Mouse (Mus musculus) c-Kit-positive CD71-positive TER-119-negative erythroid progenitor cells, embryonic 14.5 days (primary cell): ENCODE measurements at regions not wholly inside any gene's neighbourhood (a gene's known extent, or its start where the extent isn't known, plus 50 kb on each side); places are given as distances from the start of the nearest gene placed in this dataset.

ENCODE experiments used
- DNase-seq: peaks from one replicate; pipeline ENCODE4 v3.0.0-alpha.2; 2013; ENCODE audit warnings: low read depth

GRCm38 (mm10) chr17:63798961-63799531 is 63.8 kb upstream of the Fer start:
- no peak for DNase-seq

GRCm38 (mm10) chr17:63801411-63801810 is 61.5 kb upstream of the Fer start:
- no peak for DNase-seq

GRCm38 (mm10) chr17:63802846-63803245 is 60.0 kb upstream of the Fer start:
- DNase-seq: no peak

GRCm38 (mm10) chr17:63803599-63803998 is 59.3 kb upstream of the Fer start:
- peak; percentile 43 for DNase-seq

- no peak for DNase-seq
Measured at GRCm38 (mm10) chr17:63804416-63804815, 58.4 kb upstream of the Fer start.

GRCm38 (mm10) chr17:63806360-63806759 is 56.5 kb upstream of the Fer start:
- DNase-seq: no peak

GRCm38 (mm10) chr17:63807590-63808228 is 55.2 kb upstream of the Fer start:
- no peak for DNase-seq

- no peak for DNase-seq
Measured at GRCm38 (mm10) chr17:63808756-63809155, 54.1 kb upstream of the Fer start.

- no peak for DNase-seq
Measured at GRCm38 (mm10) chr17:63811246-63811785, 51.5 kb upstream of the Fer start.

GRCm38 (mm10) chr17:63812586-63812985 is 50.3 kb upstream of the Fer start:
- no peak for DNase-seq
